Mouse (Mus musculus) embryonic facial prominence, embryonic 12.5 days (tissue): ENCODE measurements around the gene Prkrip1. TPM values are rescaled to one million over a fixed set of nuclear protein-coding genes. Genes with fewer than 3 reads are reported as not detected.

Source experiments
- polyA plus RNA-seq: library from polyadenylated mRNA; unstranded; fragments of >200 nt; fragmentation: Nextera tagmentation; extraction: Ambion mirVana; gene quantifications from 2 replicates; pipeline ENCODE4 v1.2.1, GENCODE M21; 2016

Prkrip1 gene
- polyA plus RNA-seq, 1 experiment from 2014 or later: 60.2 TPM

Other genes starting within 250 kb of the Prkrip1 start
- 4.7 and 5.1 TPM in 2 replicates for gene Ssc4d, start 224.4 kb downstream of the Prkrip1 start, polyA plus RNA-seq
- 0.12 TPM in 1 of 2 replicates, not detected in the other for gene Zp3, start 218.9 kb downstream of the Prkrip1 start, polyA plus RNA-seq
- 33.8 and 38.9 TPM in 2 replicates for gene Dtx2, start 204.2 kb downstream of the Prkrip1 start, polyA plus RNA-seq
- 0.18 and 0.91 TPM in 2 replicates for gene Upk3b, start 160.5 kb downstream of the Prkrip1 start, polyA plus RNA-seq
- 8.7 and 9.8 TPM in 2 replicates for gene Upk3bl, start 144.5 kb downstream of the Prkrip1 start, polyA plus RNA-seq
- 13.1 and 13.7 TPM in 2 replicates for gene Rasa4, start 115.0 kb downstream of the Prkrip1 start, polyA plus RNA-seq
- gene Polr2j, start 82.3 kb downstream of the Prkrip1 start, polyA plus RNA-seq: 230 and 234 TPM in 2 replicates
- gene Lrwd1, start 62.9 kb downstream of the Prkrip1 start, polyA plus RNA-seq: 49.1 and 50.0 TPM in 2 replicates
- 28.4 and 29.5 TPM in 2 replicates for gene Alkbh4, start 62.8 kb downstream of the Prkrip1 start, polyA plus RNA-seq
- 12.6 and 13.1 TPM in 2 replicates for gene Orai2, start 28.2 kb downstream of the Prkrip1 start, polyA plus RNA-seq
- 14.8 and 15.8 TPM in 2 replicates for gene Sh2b2, start 47.6 kb upstream of the Prkrip1 start, polyA plus RNA-seq